Mouse (Mus musculus) hindlimb bud, embryonic 11.5 days (tissue): ENCODE data around the gene Fcer1g.
A peak's percentile ranks its signal among the peaks of the same experiment; 100 is the strongest.

Experiments used
- DNase-seq: peaks from one replicate; pipeline ENCODE4 v3.0.0-alpha.2; 2012; ENCODE audit warnings: low read depth, low spot score; ENCODE audit errors: extremely low spot score

The Fcer1g gene

GRCm38 (mm10) chr1:171265971-171266744, 32.0 kb upstream of the Fcer1g start:
- DNase-seq, result no peak

- DNase-seq, result no peak
Measured at GRCm38 (mm10) chr1:171263666-171264461, 29.7 kb upstream of the Fcer1g start.

- DNase-seq, result no peak
Measured at GRCm38 (mm10) chr1:171263185-171263611, 29.0 kb upstream of the Fcer1g start.

- no peak for DNase-seq
Measured at GRCm38 (mm10) chr1:171262594-171263130, 28.5 kb upstream of the Fcer1g start.

GRCm38 (mm10) chr1:171260316-171260715, 26.2 kb upstream of the Fcer1g start:
- no peak for DNase-seq

- DNase-seq, result no peak
Measured at GRCm38 (mm10) chr1:171258921-171259320, 24.8 kb upstream of the Fcer1g start.

- DNase-seq, result no peak
Measured at GRCm38 (mm10) chr1:171257781-171258180, 23.6 kb upstream of the Fcer1g start.

GRCm38 (mm10) chr1:171256937-171257548, 22.9 kb upstream of the Fcer1g start:
- no peak for DNase-seq

- no peak for DNase-seq
Measured at GRCm38 (mm10) chr1:171256095-171256818, 22.1 kb upstream of the Fcer1g start.

GRCm38 (mm10) chr1:171252415-171252814, 18.2 kb upstream of the Fcer1g start:
- DNase-seq, result no peak

- no peak for DNase-seq
Measured at GRCm38 (mm10) chr1:171251594-171252324, 17.6 kb upstream of the Fcer1g start.

- DNase-seq, result no peak
Measured at GRCm38 (mm10) chr1:171250680-171251593, 16.8 kb upstream of the Fcer1g start, which contains the start of gene Ndufs2. TSS of gene Ndufs2 (minus strand) at chr1:171251388.

GRCm38 (mm10) chr1:171249913-171250600, 15.9 kb upstream of the Fcer1g start, which contains the start of gene Adamts4:
TSS of gene Adamts4 (plus strand) at chr1:171250421.
- DNase-seq, result no peak

- no peak for DNase-seq
Measured at GRCm38 (mm10) chr1:171248386-171249226, 14.4 kb upstream of the Fcer1g start.

GRCm38 (mm10) chr1:171247916-171248315, 13.8 kb upstream of the Fcer1g start:
- DNase-seq, result no peak

GRCm38 (mm10) chr1:171247453-171247841, 13.3 kb upstream of the Fcer1g start:
- DNase-seq, result no peak

GRCm38 (mm10) chr1:171246709-171247452, 12.7 kb upstream of the Fcer1g start:
- DNase-seq, result peak; percentile 92
